Mouse (Mus musculus) bone marrow, adult 2 months (tissue): ENCODE results near the gene Minos1.

Experiments used
- CTCF ChIP-seq: fragments of 200-500 bp; IDR thresholded peaks from 2 replicates; pipeline ENCODE4 v1.5.1; 2011; ENCODE audit warnings: low read length, control low read depth; ENCODE audit not compliant: control insufficient read depth, insufficient read depth
- POLR2A ChIP-seq: fragments of 200-500 bp; IDR thresholded peaks from 2 replicates; pipeline ENCODE4 v1.6.1; 2011; ENCODE audit warnings: low read depth, mild to moderate bottlenecking, control low read depth, low read length, borderline replicate concordance; ENCODE audit not compliant: control insufficient read depth

DNA sequence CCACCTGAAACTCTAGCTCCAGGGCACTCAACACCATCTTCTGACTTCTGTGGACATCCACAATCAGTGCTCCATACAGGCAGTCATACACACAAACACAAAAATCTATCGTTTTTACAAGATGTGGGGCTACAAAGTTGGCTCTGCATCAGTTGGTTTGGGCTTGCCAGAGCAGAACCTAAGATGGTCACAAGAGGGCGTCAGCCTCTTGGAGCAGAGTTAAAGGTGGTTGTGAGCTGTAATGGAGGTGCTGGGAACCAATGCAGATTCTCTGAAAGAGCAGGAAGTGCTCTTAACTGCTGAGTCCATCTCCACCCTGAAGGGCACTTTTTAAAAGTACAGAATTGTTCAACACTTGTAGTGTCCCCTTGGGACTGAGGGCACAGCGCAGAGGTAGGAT lies 4.4 kb downstream of the Minos1 start:
- no peak for TF ChIP-seq CTCF
- no peak for TF ChIP-seq POLR2A
